Comparison of ENCODE assay signal across 18 mouse cellular contexts in genomic region chr9:105130331-105130730, GRCm38 (mm10). TPM values are rescaled to one million over a fixed set of nuclear protein-coding genes. Genes with fewer than 3 reads are reported as not detected.
A peak's percentile ranks its signal among the peaks of the same experiment; 100 is the strongest.
DNase-seq lines count a peak whose midpoint lies in the region; ATAC-seq lines count a peak whose summit lies in the region.
"Had no signal": no experiment of that assay in that cellular context is flagged by ENCODE, and none has a peak within 500 bp of the region (broad histone marks: within the 10 kb centered on the region; RNA-seq: fewer than 3 reads in every experiment).

No protein-coding gene starts in this region.

- no peak overlapping the region for H3K27ac ChIP-seq in forebrain, embryonic 16.5 days (ENCODE audit: low read length)
- no peak overlapping the region for H3K27ac ChIP-seq in forebrain, embryonic 14.5 days (ENCODE audit: low read depth, low read length)
- no peak overlapping the region for H3K27ac ChIP-seq in liver, embryonic 16.5 days (ENCODE audit: low read length)
- no peak overlapping the region for H3K27ac ChIP-seq in stomach, embryonic 15.5 days

- H3K36me3 ChIP-seq in forebrain, embryonic 16.5 days (ENCODE audit: control insufficient read depth, insufficient read depth): no peaks in the 10 kb centered on the region
- H3K36me3 ChIP-seq in forebrain, embryonic 14.5 days (ENCODE audit: control insufficient read depth, insufficient read depth, low read length): no peaks in the 10 kb centered on the region
- H3K36me3 ChIP-seq in megakaryocyte, embryonic 14.5 days (replicated peaks; ENCODE audit: low read length): peaks cover 38% of the 10 kb centered on the region
- no peaks in the 10 kb centered on the region for H3K36me3 ChIP-seq in liver, embryonic 16.5 days (ENCODE audit: control insufficient read depth, insufficient read depth)
- H3K36me3 ChIP-seq in stomach, embryonic 15.5 days: no peaks in the 10 kb centered on the region; the same call in 1 of the 2 replicates

- no peak for ATAC-seq in forebrain, embryonic 16.5 days
- no peak for ATAC-seq in forebrain, embryonic 14.5 days
- ATAC-seq in megakaryocyte, adult 5-6 weeks (ENCODE audit: poor library complexity, severe bottlenecking): no peak
- ATAC-seq in liver, embryonic 16.5 days (ENCODE audit: low read depth): no peak
- no peak for ATAC-seq in stomach, embryonic 15.5 days (ENCODE audit: insufficient read depth, low FRiP score, low read depth)
- ATAC-seq: activated CD4-positive, CD25-positive, alpha-beta regulatory T cell, adult 4 months had no signal

- H3K4me3 ChIP-seq in forebrain, embryonic 16.5 days (replicated peaks; ENCODE audit: low read length): no peak overlapping the region
- H3K4me3 ChIP-seq in forebrain, embryonic 14.5 days (ENCODE audit: low read depth, low read length): no peak overlapping the region
- peak overlapping the region; percentile 94 for H3K4me3 ChIP-seq in megakaryocyte, embryonic 14.5 days (replicated peaks)
- no peak overlapping the region for H3K4me3 ChIP-seq in liver, embryonic 16.5 days (ENCODE audit: low read depth, low read length)
- H3K4me3 ChIP-seq in stomach, embryonic 15.5 days (replicated peaks): peak overlapping the region; percentile 85; the same call in 1 of the 2 replicates

- no peak for DNase-seq in forebrain, embryonic 14.5 days (ENCODE audit: low spot score)
- no peak for DNase-seq in urinary bladder, postnatal 36 days (ENCODE audit: low spot score in 2 of 2)
- no peak for DNase-seq in adrenal gland, postnatal 25 days
- DNase-seq: cerebellum, adult 9-11 months; thymus, postnatal 36 days had no signal

- WGBS in forebrain, embryonic 16.5 days: 95% methylated on average over 8 of the region's 8 CpGs
- WGBS in forebrain, embryonic 14.5 days: 95% methylated on average over 8 of the region's 8 CpGs
- 83% methylated on average over 8 of the region's 8 CpGs for WGBS in liver, embryonic 16.5 days (ENCODE audit: insufficient replicate concordance)
- WGBS in stomach, embryonic 15.5 days: 92% methylated on average over 8 of the region's 8 CpGs

- no peak overlapping the region for H3K9ac ChIP-seq in forebrain, embryonic 16.5 days (replicated peaks; ENCODE audit: low read depth, low read length)
- H3K9ac ChIP-seq in forebrain, embryonic 14.5 days (ENCODE audit: low read length): no peak overlapping the region
- no peak overlapping the region for H3K9ac ChIP-seq in liver, embryonic 16.5 days (ENCODE audit: low read depth, low read length)
- H3K9ac ChIP-seq in stomach, embryonic 15.5 days: no peak overlapping the region

- H3K4me1 ChIP-seq in forebrain, embryonic 16.5 days (replicated peaks; ENCODE audit: control insufficient read depth, insufficient read depth, low read length): peaks cover 20% of the 10 kb centered on the region
- peaks cover 14% of the 10 kb centered on the region; the same call in 1 of the 2 replicates for H3K4me1 ChIP-seq in forebrain, embryonic 14.5 days (ENCODE audit: control insufficient read depth, insufficient read depth, low read length)
- peaks cover 50% of the 10 kb centered on the region for H3K4me1 ChIP-seq in megakaryocyte, embryonic 14.5 days
- H3K4me1 ChIP-seq in liver, embryonic 16.5 days (ENCODE audit: control insufficient read depth, low read depth, low read length): peaks cover 12% of the 10 kb centered on the region
- H3K4me1 ChIP-seq in stomach, embryonic 15.5 days: peaks cover 9% of the 10 kb centered on the region; the same call in 1 of the 2 replicates

- peak overlapping the region; percentile 93 for H3K4me2 ChIP-seq in forebrain, embryonic 16.5 days (ENCODE audit: low read length)
- no peak overlapping the region for H3K4me2 ChIP-seq in forebrain, embryonic 14.5 days (ENCODE audit: low read length)
- peak overlapping the region; percentile 92 for H3K4me2 ChIP-seq in liver, embryonic 16.5 days (ENCODE audit: low read depth, low read length)
- peak overlapping the region; percentile 92; the same call in 1 of the 2 replicates for H3K4me2 ChIP-seq in stomach, embryonic 15.5 days

- no peaks in the 10 kb centered on the region for H3K9me3 ChIP-seq in forebrain, embryonic 16.5 days (ENCODE audit: control insufficient read depth, low read length)
- no peaks in the 10 kb centered on the region for H3K9me3 ChIP-seq in forebrain, embryonic 14.5 days (replicated peaks; ENCODE audit: control insufficient read depth, low read length)
- H3K9me3 ChIP-seq in megakaryocyte, embryonic 14.5 days: no peaks in the 10 kb centered on the region
- no peaks in the 10 kb centered on the region for H3K9me3 ChIP-seq in liver, embryonic 16.5 days (replicated peaks; ENCODE audit: control insufficient read depth, low read length)
- H3K9me3 ChIP-seq in stomach, embryonic 15.5 days: no peaks in the 10 kb centered on the region

- no peaks in the 10 kb centered on the region for H3K27me3 ChIP-seq in forebrain, embryonic 16.5 days (replicated peaks; ENCODE audit: control insufficient read depth, insufficient read depth, low read length)
- H3K27me3 ChIP-seq in forebrain, embryonic 14.5 days (replicated peaks; ENCODE audit: control insufficient read depth, insufficient read depth, low read length): no peaks in the 10 kb centered on the region
- no peaks in the 10 kb centered on the region for H3K27me3 ChIP-seq in megakaryocyte, embryonic 14.5 days (replicated peaks)
- no peaks in the 10 kb centered on the region for H3K27me3 ChIP-seq in liver, embryonic 16.5 days (ENCODE audit: control insufficient read depth, insufficient read depth, low read depth, low read length)
- no peaks in the 10 kb centered on the region for H3K27me3 ChIP-seq in stomach, embryonic 15.5 days (replicated peaks)

RNA-seq across cellular contexts. Expression of gene Nudt16, which starts 1.3 kb away (rescaled TPM):
- polyA plus RNA-seq in forebrain, embryonic 16.5 days (2015; fragmentation: Nextera tagmentation; extraction: Ambion mirVana): 32.5 and 35.4 TPM in 2 replicates
- 28.2 and 31.5 TPM in 2 replicates for polyA plus RNA-seq in forebrain, embryonic 14.5 days (2014; fragmentation: Nextera tagmentation; extraction: Ambion mirVana)
- 27.1 and 46.8 TPM in 2 replicates for polyA plus RNA-seq in megakaryocyte, embryonic 14.5 days (2012; ENCODE audit: insufficient read depth, low replicate concordance)
- 14.6 and 15.2 TPM in 2 replicates for total RNA-seq in megakaryocyte, adult 5-6 weeks (2015)
- total RNA-seq in megakaryocyte, adult 5-6 weeks (2017): 9.4 and 13.6 TPM in 2 replicates
- polyA plus RNA-seq in liver, embryonic 16.5 days (2015; fragmentation: Nextera tagmentation; extraction: Ambion mirVana): 4.5 and 5.0 TPM in 2 replicates
- polyA plus RNA-seq in stomach, embryonic 15.5 days (2015; fragmentation: Nextera tagmentation; extraction: Ambion mirVana): 20.9 and 21.4 TPM in 2 replicates
- 14.5 and 19.6 TPM in 2 replicates for total RNA-seq in adrenal gland, postnatal 25 days (2021)

RNA-seq across cellular contexts. Expression of gene 1700080E11Rik, which starts 14.6 kb away (rescaled TPM):
- not detected in 2 replicates for polyA plus RNA-seq in forebrain, embryonic 16.5 days (2015; fragmentation: Nextera tagmentation; extraction: Ambion mirVana)
- not detected in 2 replicates for polyA plus RNA-seq in forebrain, embryonic 14.5 days (2014; fragmentation: Nextera tagmentation; extraction: Ambion mirVana)
- polyA plus RNA-seq in megakaryocyte, embryonic 14.5 days (2012; ENCODE audit: insufficient read depth, low replicate concordance): not detected in 2 replicates
- total RNA-seq in megakaryocyte, adult 5-6 weeks (2015): not detected in 2 replicates
- total RNA-seq in megakaryocyte, adult 5-6 weeks (2017): not detected in 2 replicates
- not detected in 2 replicates for polyA plus RNA-seq in liver, embryonic 16.5 days (2015; fragmentation: Nextera tagmentation; extraction: Ambion mirVana)
- polyA plus RNA-seq in stomach, embryonic 15.5 days (2015; fragmentation: Nextera tagmentation; extraction: Ambion mirVana): not detected in 2 replicates
- not detected in 2 replicates for total RNA-seq in adrenal gland, postnatal 25 days (2021)
- total RNA-seq: ES-E14; heart, adult 8-10 months; layer of hippocampus, adult 18-20 months; left cerebral cortex, postnatal 14 days had no signal
- polyA plus RNA-seq: activated CD4-positive, CD25-positive, alpha-beta regulatory T cell, adult 4 months; embryonic facial prominence, embryonic 11.5 days; intestine, embryonic 14.5 days; lung, embryonic 16.5 days had no signal

Comparison
In these comparisons a context has a peak if more than half of its experiments do, and no peak if none do; other contexts are left out.
1. H3K4me3 ChIP-seq: peak in megakaryocyte, embryonic 14.5 days (single experiment) and stomach, embryonic 15.5 days (single experiment); none in forebrain, embryonic 16.5 days (single experiment), forebrain, embryonic 14.5 days (single experiment) and liver, embryonic 16.5 days (single experiment).